Mouse (Mus musculus) gastrocnemius, adult 8-10 months (tissue): ENCODE results near the gene Ankrd33. TPM values are rescaled to one million over a fixed set of nuclear protein-coding genes. Genes with fewer than 3 reads are reported as not detected.

Source experiments
- DNase-seq, 2 experiments: peaks; one replicate each; pipeline ENCODE4 v3.0.0; 2022; ENCODE audit warnings: low spot score in 2 of 2
- total RNA-seq, 4 experiments: library from RNA; stranded (reverse); gene quantifications; 2 replicates each; pipeline ENCODE4 v1.2.4; 2022

Gene Ankrd33
- total RNA-seq, 4 experiments from 2014 or later = not detected

DNA sequence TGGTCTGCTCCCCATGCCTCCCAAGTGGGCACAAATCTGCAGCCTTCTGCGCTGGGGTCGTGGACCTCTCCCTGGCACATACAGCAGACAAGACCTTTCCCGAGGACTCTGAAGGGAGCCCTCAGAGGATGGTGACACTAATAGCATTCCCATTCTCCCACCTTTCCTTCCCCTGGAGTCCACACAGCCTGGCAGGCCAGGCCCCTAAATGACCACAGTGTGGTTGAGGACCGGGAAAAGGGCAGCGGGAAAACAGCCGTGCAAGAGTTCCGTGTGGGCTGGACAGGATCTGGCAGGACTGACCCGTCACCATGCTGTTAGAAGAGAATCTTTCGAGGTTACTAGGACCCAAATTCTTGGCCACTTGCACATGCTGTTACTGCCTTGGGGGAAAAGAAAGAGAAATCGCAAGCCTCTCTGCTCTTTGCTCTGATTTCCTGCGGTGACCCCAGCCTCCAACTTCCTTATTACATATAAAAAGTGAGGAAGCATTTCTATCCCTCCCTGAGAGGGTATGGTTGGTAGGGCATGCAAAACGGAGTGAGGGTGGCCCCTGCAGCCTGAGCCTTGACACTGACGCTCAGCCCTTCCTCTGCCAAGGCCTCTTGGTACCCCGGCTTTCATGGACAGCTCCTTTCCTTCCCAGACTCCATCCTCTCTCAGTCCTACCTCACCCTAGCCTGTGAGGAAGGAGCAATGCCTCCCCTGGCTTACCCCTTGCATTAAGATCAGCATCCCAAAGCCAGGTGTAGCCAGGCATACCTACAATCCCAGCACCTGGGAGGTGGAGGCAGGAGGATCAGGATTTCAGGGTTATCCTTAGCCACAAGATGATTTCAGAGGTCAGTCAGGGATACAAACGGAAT, 30.8 kb downstream of the Ankrd33 start:
- no peak for DNase-seq

DNA sequence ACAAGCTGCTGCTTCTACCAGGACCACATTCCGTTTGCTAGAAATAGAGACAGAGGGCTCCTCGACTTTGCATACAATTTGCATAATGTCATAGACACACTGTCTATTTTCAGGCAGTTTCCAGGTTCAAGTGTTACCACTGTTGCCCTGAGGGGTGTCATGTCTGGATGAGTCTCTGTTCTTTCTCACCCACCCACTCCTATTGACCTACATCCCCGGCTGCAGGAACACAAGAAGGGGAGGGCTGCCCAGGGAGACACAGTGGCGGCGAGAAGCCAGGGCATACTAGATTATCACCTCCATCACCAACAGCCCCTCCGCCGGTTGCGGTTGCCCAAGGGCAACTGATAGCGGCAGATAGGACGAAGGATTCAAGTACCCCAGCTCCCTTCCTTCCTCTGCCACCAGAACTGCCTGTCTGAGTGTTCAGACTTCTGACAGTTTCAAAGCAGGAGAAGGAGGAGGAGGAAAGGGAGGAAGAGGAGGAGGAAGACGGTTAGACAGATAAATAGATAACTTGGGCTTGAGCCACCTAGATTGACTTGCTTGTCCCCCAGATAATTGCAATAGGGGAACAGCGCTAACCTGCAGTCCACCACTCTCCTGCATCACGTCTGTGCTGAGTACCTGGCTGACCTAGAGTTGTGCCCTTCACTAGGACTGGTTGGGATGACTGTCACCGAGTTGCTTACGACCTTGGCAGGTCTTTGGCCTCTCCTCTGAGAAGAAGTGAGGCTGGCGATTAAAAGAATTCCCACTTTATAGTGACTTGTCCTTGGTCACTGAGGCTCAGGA, 31.8 kb downstream of the Ankrd33 start:
- DNase-seq = no peak

DNA sequence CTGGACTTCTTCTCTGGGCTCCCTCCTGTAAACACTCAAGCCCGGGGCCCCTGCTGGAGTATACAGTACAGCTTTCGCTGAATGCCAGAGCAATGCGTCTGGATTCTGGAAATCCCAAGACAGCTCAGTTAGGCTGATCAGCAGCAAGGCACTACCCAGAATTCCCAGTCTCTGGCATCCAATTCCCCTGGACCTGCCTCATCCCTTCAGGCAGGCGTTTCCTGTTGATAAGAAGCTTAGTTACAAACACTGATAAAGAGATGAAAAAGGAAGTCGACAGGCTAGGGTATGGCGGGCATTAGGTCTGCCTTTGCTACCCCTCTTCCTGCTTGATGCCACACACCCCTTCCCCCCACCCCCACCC, 32.3 kb downstream of the Ankrd33 start:
- no peak for DNase-seq

DNA sequence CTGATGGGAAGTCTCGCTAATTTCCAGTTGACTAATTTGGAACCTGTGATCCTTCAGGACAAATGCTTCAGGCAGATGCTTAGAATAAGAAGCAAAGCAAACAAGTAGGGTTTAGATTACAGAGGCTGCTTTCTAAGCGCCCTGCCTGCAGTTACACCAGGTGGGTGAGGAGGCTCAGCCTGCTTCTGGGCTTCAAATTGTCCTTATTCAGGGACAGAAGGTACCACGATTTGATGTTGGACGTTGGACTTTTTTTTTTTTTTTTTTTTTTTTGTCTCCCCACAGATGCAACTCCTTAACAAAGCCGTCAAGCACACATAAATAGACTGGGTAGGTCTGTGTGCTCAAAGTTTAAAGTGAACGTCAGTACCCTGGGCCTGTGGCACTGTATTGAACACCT, 33.0 kb downstream of the Ankrd33 start:
- DNase-seq = no peak

DNA sequence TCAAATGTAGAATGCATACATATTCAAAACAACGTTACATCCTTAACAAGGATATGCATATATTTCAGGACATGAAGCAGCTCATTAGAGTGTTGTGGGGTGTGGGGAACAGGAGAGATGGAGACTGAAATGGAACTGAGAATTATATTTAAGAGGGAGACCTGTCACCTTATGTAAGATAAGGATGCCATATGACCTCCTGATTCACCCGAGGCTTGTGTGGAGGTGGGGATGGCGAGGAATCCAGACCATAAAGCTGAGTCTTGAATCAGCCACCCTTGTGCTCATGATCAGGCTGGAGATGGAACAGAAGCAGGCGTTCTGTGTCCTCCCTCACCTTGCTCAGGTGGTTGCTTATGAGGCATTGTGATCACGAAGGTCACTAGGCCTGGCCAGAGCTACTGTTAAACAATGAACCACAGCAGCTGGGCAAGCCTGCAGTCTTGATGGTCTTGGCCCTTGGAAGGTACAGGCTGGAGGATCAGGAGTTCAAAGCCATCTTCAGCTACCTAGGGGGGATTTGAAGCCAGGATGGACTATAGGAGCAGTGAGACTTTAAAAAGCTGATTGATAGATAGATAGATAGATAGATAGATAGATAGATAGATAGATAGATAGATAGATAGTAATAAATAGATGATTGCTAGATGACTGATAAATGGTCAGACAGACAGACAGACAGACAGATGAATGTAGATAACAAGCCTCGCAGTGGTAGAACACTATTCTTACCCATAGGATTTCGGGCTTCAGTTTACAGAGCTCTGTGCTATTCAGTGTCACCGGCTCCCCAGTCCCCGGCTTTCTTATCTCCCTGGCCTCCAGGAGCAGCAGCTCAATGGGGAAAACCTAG, 36.1 kb downstream of the Ankrd33 start:
- no peak for DNase-seq

DNA sequence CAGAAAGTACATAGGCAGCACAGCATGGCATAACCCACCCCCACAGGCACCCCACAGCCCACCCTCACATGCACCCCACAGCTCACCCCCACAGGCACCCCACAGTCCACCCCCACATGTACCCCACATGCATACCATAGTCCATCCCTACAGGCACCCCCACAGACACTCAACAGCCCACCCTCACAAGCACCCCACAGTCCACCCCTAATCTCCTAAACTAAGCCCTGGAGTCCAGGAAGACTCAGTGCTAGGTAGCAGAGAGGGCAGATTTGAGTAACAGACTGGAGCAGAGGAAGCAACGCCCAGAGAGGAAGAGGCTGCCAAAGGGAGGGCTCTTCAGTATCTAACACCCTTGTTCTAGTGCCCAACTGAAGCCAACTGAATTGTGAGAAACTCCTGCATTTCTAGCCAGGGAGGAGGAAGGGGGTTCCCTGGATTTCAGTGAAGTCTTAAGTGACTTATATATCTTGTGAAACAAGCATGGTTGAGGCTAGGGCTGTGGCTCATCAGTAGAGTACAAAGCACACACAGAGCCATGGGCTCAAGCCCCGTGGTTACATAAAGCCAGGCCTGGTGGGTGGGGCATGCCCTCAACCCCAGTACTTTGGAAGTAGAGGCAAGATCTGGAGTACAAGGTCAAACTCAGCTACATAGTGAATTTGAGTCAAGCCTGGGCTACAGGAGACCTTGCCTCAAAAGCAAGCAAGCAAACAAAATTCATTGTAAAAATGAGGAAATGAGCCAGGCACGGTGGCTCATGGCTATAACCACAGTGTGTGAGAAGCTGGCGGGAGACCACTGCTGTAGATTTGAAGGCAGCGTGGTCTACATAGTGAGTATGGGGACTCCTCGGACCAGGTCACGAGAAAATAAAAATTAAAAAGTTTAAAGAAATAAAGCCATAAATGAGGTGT, 39.4 kb downstream of the Ankrd33 start:
- DNase-seq = no peak

DNA sequence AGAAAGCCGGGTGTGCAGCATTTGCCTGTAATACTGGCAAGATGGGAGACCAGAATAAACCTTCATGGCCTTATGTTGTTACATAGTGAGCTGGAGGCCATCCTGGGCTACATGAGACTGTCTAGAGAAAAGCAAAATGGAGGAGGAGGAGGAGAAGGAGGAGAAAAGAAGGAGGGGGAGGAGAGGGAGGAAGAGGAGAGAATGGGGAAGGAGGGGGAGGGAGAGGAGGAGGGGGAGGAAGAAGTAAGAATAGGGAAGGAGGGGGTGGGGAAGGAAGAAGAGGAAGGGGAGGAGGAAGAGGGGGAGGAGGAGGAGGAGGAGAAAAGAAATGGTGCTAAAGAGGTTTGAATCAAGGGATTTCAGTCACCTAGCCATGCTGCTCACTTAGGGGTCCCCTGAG, 44.6 kb downstream of the Ankrd33 start:
- DNase-seq = no peak

DNA sequence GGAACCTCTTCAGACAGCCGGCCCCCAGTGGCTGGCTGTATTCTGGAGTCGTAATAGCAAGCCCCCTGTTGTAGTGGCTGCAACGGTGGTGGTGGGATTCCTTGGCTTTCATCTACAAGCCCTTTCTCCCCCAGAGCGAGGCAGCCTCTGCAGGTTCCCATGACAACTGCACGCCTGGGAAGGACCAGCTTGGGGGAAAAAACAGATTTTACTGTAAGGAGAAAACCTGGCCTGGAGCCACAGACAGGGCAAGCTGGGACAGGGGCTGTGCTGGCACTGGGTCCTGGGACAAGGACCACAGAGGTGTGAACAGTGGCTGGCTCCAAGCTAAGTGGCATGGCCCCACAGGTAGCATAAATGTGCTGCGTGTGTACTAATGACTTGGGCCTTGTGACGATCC, 45.0 kb downstream of the Ankrd33 start:
- DNase-seq = no peak

DNA sequence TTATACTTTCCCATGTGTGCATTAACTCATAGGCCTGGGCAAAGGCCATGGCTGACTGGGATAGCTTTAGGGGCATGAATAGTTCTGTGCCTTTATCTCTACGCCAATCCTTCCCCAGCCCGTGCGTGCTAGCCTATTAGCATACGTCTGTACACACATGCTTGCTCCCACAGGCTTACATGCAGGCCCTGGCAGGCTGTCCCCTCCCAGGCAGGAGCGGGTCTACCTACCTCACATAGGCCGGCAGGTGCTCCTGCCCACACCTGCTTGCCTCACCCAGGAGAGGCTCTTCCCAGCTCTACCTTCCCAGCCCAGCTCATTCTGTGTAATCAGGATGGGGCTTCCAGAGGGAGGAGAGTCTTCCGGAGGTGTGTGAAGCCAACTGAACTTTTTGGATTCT, 46.0 kb downstream of the Ankrd33 start:
- no peak for DNase-seq

DNA sequence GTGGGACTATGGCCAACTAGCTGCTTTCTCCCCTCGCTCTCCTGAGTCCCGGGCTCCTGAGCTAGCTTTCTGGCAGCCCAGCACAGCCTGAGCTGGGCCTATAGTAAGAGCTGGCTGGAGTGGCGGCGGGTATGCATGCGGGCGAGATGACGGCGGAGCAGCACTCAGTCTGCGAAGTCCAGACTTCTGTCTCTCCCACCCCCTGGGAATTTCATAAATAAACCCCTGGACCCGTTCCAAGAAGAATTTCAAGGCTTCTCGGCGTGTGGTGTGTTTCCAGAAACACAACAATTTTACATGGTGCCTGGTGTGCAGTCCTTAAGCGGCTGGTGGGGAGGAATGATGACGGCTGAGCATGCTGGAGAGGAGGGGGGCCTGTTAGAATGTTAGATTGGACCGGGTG, 47.5 kb downstream of the Ankrd33 start:
- no peak for DNase-seq

DNA sequence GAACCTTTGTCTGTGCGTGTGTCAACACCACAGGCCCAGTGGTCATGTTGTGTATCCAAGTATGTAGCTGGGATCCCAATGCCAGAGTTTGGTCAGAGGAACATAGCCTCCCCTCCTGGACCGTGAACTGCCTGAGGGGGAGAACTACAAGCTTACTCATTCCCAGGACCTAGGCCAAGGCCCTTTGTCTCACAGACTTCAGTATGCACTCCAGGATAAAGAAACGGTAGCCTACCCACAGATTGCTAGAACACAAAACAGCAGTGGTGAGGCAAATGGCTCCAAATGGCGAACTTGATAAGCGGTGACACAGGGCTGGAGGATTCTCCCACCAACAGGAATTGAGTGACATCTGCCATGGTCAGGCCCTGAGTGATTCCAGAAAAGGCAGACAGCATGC, 48.3 kb downstream of the Ankrd33 start:
- no peak for DNase-seq

DNA sequence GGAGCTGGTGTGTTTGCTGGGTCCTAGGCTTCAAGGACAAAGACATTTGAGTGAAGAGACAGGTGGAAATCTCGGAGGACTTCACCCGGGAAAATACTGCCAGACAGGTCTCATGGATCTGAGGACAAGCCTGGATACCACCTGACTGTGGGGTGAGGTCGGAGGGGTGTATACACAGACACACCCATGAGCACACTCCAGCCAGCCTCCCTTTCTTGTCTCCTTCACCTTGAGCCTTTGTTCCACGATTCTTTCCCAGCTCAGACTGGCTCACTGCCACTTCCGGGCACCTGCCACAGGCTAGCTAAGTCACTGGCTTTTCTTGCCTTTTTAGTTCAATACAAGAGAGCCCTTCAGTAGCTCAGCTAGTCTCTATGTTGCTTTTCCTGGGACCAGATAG, 48.7 kb downstream of the Ankrd33 start:
- DNase-seq = no peak

DNA sequence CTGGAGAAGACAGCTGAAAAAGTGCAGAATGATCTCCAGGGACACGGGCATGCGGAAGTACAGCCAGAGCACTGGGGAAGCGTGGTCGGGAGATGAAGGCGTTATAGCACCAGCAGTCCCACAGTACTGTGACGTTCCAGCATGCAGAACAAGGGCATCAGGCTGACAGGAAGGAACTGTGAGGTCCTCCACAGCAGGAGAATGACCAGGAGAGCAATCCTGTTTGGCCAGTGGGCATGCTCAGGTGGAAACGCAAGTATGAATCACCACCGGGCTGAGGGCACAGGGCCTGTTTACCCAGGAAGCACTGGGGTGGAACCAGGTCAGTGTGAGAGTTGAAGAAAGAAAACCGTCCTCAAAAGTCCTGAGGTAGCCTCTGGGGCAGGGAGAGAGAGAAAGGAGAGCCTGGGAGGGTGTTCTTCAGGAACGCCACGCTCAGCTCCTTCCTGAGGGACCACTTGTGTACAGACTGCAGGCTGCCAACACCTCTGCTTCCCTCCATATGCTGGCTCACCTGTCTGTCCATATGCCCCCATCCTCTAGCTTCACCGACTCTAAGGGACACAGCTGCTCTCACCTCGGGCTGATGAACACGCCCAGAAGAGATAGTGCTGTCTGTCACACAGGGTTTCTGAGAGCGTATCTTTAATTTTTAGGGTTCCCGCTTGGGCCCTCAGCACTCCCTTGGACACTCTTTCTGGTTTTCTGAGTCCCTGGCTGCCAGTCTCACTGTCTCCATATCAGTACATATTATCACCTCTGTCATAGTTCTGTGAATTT, 50.3 kb downstream of the Ankrd33 start:
- DNase-seq = no peak

DNA sequence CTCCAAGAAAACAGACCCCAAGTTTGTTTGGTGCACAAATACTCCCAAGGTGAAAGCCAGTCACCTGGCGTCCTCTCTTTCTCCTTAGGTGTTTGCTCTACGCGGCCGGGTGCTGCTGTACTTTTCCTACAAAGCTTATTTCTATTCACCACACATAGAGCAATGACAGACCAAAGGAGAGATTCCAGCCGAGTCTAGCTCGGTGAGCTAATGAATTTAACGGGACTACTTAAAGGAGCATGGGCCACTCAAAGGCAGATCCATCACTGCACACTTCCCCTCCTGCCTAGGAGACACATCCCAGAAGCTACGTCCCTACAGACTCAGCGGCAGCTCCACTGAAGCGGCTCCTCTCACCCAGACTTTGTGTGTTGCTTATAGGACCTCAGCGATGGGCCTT, 52.0 kb downstream of the Ankrd33 start:
- DNase-seq = no peak

Other genes starting within 250 kb of the Ankrd33 start
- gene Scn8a, start 245.9 kb upstream of the Ankrd33 start, total RNA-seq = under 1 TPM in 3 of 4 experiments, not detected in 1; 0.12 to 0.22 (median 0.20) TPM
- not detected for gene Gm47841, start 68.4 kb upstream of the Ankrd33 start, total RNA-seq
- gene Fignl2, start 37.2 kb upstream of the Ankrd33 start, total RNA-seq = under 1 TPM; 0.31 to 0.73 (median 0.59) TPM
- gene Acvrl1, start 12.8 kb downstream of the Ankrd33 start, total RNA-seq = 1 to 10 TPM; 6.6 to 9.5 (median 7.6) TPM
- gene Acvr1b, start 58.3 kb downstream of the Ankrd33 start, total RNA-seq = 10 to 100 TPM; 33.0 to 44.0 (median 39.4) TPM
- 1 to 10 TPM; 3.0 to 5.4 (median 4.4) TPM for gene Grasp, start 108.4 kb downstream of the Ankrd33 start, total RNA-seq
- gene Nr4a1, start 138.5 kb downstream of the Ankrd33 start, total RNA-seq = 100 to 1,000 TPM; 114 to 232 (median 117) TPM
- 10 to 100 TPM; 28.6 to 35.4 (median 31.8) TPM for gene Atg101, start 168.5 kb downstream of the Ankrd33 start, total RNA-seq
- gene 6030408B16Rik, start 177.5 kb downstream of the Ankrd33 start, total RNA-seq = not detected